Mouse (Mus musculus) lung, postnatal 0 days (tissue): ENCODE results near the gene Shc3.

Experiments
- CTCF ChIP-seq: IDR thresholded peaks from 2 replicates; pipeline ENCODE4 v1.5.1; 2016; ENCODE audit warnings: antibody characterized with exemption, mild to moderate bottlenecking
- EP300 ChIP-seq: IDR thresholded peaks from 2 replicates; pipeline ENCODE4 v1.6.1; 2016; ENCODE audit warnings: antibody characterized with exemption, mild to moderate bottlenecking, control low read depth

DNA sequence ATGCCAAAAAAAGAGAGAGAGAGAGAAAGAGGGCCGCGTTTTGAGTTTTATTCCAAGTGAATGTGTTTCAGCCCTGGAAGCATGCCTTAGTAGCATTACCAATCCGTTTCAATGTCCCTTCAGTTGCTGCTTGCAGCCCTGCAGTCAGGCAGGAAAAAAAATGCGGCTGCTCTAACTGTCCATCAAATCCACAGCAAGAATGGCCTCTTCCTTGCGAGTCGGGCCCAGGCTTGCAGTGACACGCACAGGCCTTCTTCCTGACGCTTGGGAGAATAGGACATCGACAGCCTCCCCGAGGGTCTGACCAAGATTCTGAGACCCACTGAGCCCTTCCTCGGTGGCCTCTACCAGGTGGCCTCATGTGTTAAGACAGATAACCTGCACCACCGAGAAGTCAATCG, 718 bp downstream of the Shc3 start:
- TF ChIP-seq CTCF (no peak), EP300 (no peak)
